Mouse (Mus musculus): ENCODE measurements at regions not wholly inside any gene's neighbourhood (a gene's known extent, or its start where the extent isn't known, plus 50 kb on each side); places are given as distances from the start of the nearest gene placed in this dataset.

GRCm38 (mm10) chr13:101427426-101428221 is 340.4 kb downstream of the Pik3r1 start:
- no peak for DNase-seq (ENCODE audit: low spot score)

- DNase-seq (ENCODE audit: low spot score): no peak
Measured at GRCm38 (mm10) chr13:101426461-101426860, 341.6 kb downstream of the Pik3r1 start.

GRCm38 (mm10) chr13:101422082-101422481 is 345.9 kb downstream of the Pik3r1 start:
- no peak for DNase-seq (ENCODE audit: low spot score)

- DNase-seq (ENCODE audit: low spot score): no peak
Measured at GRCm38 (mm10) chr13:101419457-101420025, 348.5 kb downstream of the Pik3r1 start.

- DNase-seq (ENCODE audit: low spot score): no peak
Measured at GRCm38 (mm10) chr13:101418272-101418671, 349.7 kb downstream of the Pik3r1 start.

- DNase-seq (ENCODE audit: low spot score): no peak
Measured at GRCm38 (mm10) chr13:101408885-101409284, 359.1 kb downstream of the Pik3r1 start.

GRCm38 (mm10) chr13:101407633-101408032 is 360.4 kb downstream of the Pik3r1 start:
- DNase-seq (ENCODE audit: low spot score): no peak

- no peak for DNase-seq (ENCODE audit: low spot score)
Measured at GRCm38 (mm10) chr13:101373581-101374189, 394.3 kb downstream of the Pik3r1 start.

- DNase-seq (ENCODE audit: low spot score): no peak
Measured at GRCm38 (mm10) chr13:101371906-101372305, 396.1 kb downstream of the Pik3r1 start.

GRCm38 (mm10) chr13:101368170-101368569 is 399.8 kb downstream of the Pik3r1 start:
- no peak for DNase-seq (ENCODE audit: low spot score)

GRCm38 (mm10) chr13:101355363-101355762 is 412.7 kb downstream of the Pik3r1 start:
- DNase-seq (ENCODE audit: low spot score): no peak

- no peak for DNase-seq (ENCODE audit: low spot score)
Measured at GRCm38 (mm10) chr13:101351123-101351522, 416.9 kb downstream of the Pik3r1 start.

GRCm38 (mm10) chr13:101349354-101349753 is 418.7 kb downstream of the Pik3r1 start:
- no peak for DNase-seq (ENCODE audit: low spot score)

- no peak for DNase-seq (ENCODE audit: low spot score)
Measured at GRCm38 (mm10) chr13:101338280-101338872, 429.6 kb downstream of the Pik3r1 start.

GRCm38 (mm10) chr13:101318621-101319020 is 449.4 kb downstream of the Pik3r1 start:
- DNase-seq (ENCODE audit: low spot score): no peak

GRCm38 (mm10) chr13:101316336-101316735 is 451.7 kb downstream of the Pik3r1 start:
- no peak for DNase-seq (ENCODE audit: low spot score)

- no peak for DNase-seq (ENCODE audit: low spot score)
Measured at GRCm38 (mm10) chr13:101314040-101314439, 454.0 kb downstream of the Pik3r1 start.

GRCm38 (mm10) chr13:101311634-101312314 is 456.2 kb downstream of the Pik3r1 start:
- no peak for DNase-seq (ENCODE audit: low spot score)

- no peak for DNase-seq (ENCODE audit: low spot score)
Measured at GRCm38 (mm10) chr13:101308724-101309123, 459.3 kb downstream of the Pik3r1 start.

- no peak for DNase-seq (ENCODE audit: low spot score)
Measured at GRCm38 (mm10) chr13:101305695-101306413, 462.2 kb downstream of the Pik3r1 start.

- DNase-seq (ENCODE audit: low spot score): no peak
Measured at GRCm38 (mm10) chr13:101305063-101305462, 463.0 kb downstream of the Pik3r1 start.

- no peak for DNase-seq (ENCODE audit: low spot score)
Measured at GRCm38 (mm10) chr13:101301361-101301760, 466.7 kb downstream of the Pik3r1 start.
